8 mouse cellular contexts compared by ENCODE assay signal in genomic region chr3:9346857-9347445, GRCm38 (mm10).
DNase-seq lines count a peak whose midpoint lies in the region; ATAC-seq and TF ChIP-seq lines count a peak whose summit lies in the region.

No protein-coding gene starts in this region.

- H3K9ac ChIP-seq in intestine, embryonic 15.5 days = peak overlapping the region; percentile 50

- TF ChIP-seq POLR2A in bone marrow macrophage, adult 2 months (IDR thresholded peaks at IDR 0.05; ENCODE audit: borderline replicate concordance, low read depth, low read length) = no peak
- no peak for TF ChIP-seq POLR2A in small intestine, adult 2 months (IDR thresholded peaks at IDR 0.05; ENCODE audit: low read depth, low read length)

- H3K4me3 ChIP-seq in bone marrow macrophage, adult 2 months (ENCODE audit: insufficient read depth, low read length) = peak overlapping the region; percentile 56
- H3K4me3 ChIP-seq in intestine, embryonic 15.5 days (replicated peaks) = peak overlapping the region; percentile 51
- peak overlapping the region; percentile 60 for H3K4me3 ChIP-seq in small intestine, adult 2 months (ENCODE audit: low read depth, low read length)

- H3K4me2 ChIP-seq in intestine, embryonic 15.5 days (replicated peaks) = peak overlapping the region; percentile 98

- H3K4me1 ChIP-seq in bone marrow macrophage, adult 2 months (ENCODE audit: control insufficient read depth, insufficient read depth, low read length) = peaks cover 3% of the 10 kb centered on the region; the same call in 1 of the 2 replicates
- H3K4me1 ChIP-seq in intestine, embryonic 15.5 days (replicated peaks) = peaks cover 13% of the 10 kb centered on the region
- peaks cover 3% of the 10 kb centered on the region; the same call in 1 of the 2 replicates for H3K4me1 ChIP-seq in small intestine, adult 2 months (ENCODE audit: control insufficient read depth, insufficient read depth, insufficient read length, low read length)

- peak; percentile 85 for ATAC-seq in intestine, embryonic 15.5 days

- DNase-seq in layer of hippocampus, postnatal 10 days (ENCODE audit: low spot score in 2 of 2) = peak; percentile 23 to 31
- DNase-seq in layer of hippocampus, postnatal 25 days (ENCODE audit: extremely low spot score in 1 of 2, low spot score in 1 of 2) = no peak
- DNase-seq in gastrocnemius, postnatal 36 days = peak; percentile 23 to 24
- peak; percentile 51 to 55 for DNase-seq in lung, postnatal 4 days
- no peak for DNase-seq in spleen, postnatal 36 days (ENCODE audit: low spot score in 2 of 2)

- WGBS in intestine, embryonic 15.5 days = 1% methylated on average over 27 of the region's 27 CpGs
- 2% methylated on average over 26 of the region's 27 CpGs for WGBS in small intestine, adult 2 months

- intact Hi-C loops in gastrocnemius, postnatal 36 days (cut with DNase I) = loop anchor here (10.0 kb wide), 1 partner anchor 262 kb away; no protein-coding TSS in a partner anchor

- no peak overlapping the region for H3K27ac ChIP-seq in bone marrow macrophage, adult 2 months (ENCODE audit: insufficient read depth, low read depth, low read length)
- no peak overlapping the region; the same call in 1 of the 2 replicates for H3K27ac ChIP-seq in intestine, embryonic 15.5 days
- no peak overlapping the region for H3K27ac ChIP-seq in small intestine, adult 2 months (ENCODE audit: insufficient read depth, low read depth, low read length)

- no peaks in the 10 kb centered on the region for H3K9me3 ChIP-seq in intestine, embryonic 15.5 days

- H3K36me3 ChIP-seq in intestine, embryonic 15.5 days = no peaks in the 10 kb centered on the region
- no peaks in the 10 kb centered on the region for H3K36me3 ChIP-seq in small intestine, adult 2 months (ENCODE audit: control insufficient read depth, insufficient read depth, low read length)

- H3K27me3 ChIP-seq in intestine, embryonic 15.5 days (replicated peaks) = 0 out of 2 replicates have a peak, but pooled peaks cover 6% of the 10 kb centered on the region
- peaks cover 11% of the 10 kb centered on the region; the same call in 1 of the 2 replicates for H3K27me3 ChIP-seq in small intestine, adult 2 months (ENCODE audit: control insufficient read depth, insufficient read depth, low read length)

- TF ChIP-seq CTCF in bone marrow macrophage, adult 2 months (IDR thresholded peaks at IDR 0.05; ENCODE audit: low read depth, low read length) = no peak
- TF ChIP-seq CTCF in small intestine, adult 2 months (IDR thresholded peaks at IDR 0.05; ENCODE audit: extremely low read depth, insufficient read length, insufficient replicate concordance, low read depth, low read length) = no peak

Comparison
In these comparisons a context has a peak if more than half of its experiments do, and no peak if none do; other contexts are left out.
1. DNase-seq: peak in layer of hippocampus, postnatal 10 days (2 of 2), gastrocnemius, postnatal 36 days (2 of 2) and lung, postnatal 4 days (2 of 2); none in layer of hippocampus, postnatal 25 days (0 of 2) and spleen, postnatal 36 days (0 of 2).
2. Peak in every context shown above with its lines, with median percentiles within 50 percentile points of each other: H3K4me3 ChIP-seq.